Mouse (Mus musculus) lung, embryonic 14.5 days (tissue): ENCODE data around the gene Gm20388. TPM values are rescaled to one million over a fixed set of nuclear protein-coding genes. Genes with fewer than 3 reads are reported as not detected.

Experiments
- ATAC-seq: fragments of 200-750 bp; cut with Nextera tagmentation; 2 replicates; pipeline ENCODE4 v1.8.0; 2017; ENCODE audit warnings: mild to moderate bottlenecking, moderate TSS enrichment, moderate library complexity; ENCODE audit not compliant: insufficient read depth
- DNase-seq: peaks from one replicate; pipeline ENCODE4 v3.0.0-alpha.2; 2015
- H3K27ac ChIP-seq: fragments of 300-500 bp; sonication (generic); 2 replicates; pipeline ENCODE4 v1.5.1; 2014; ENCODE audit warnings: low read depth, mild to moderate bottlenecking, moderate library complexity
- H3K27me3 ChIP-seq: fragments of 300-500 bp; sonication (generic); 2 replicates; pipeline ENCODE4 v1.6.1; 2014; ENCODE audit warnings: low read length, control low read depth; ENCODE audit not compliant: insufficient read depth
- H3K36me3 ChIP-seq: fragments of 300-500 bp; sonication (generic); 2 replicates; pipeline ENCODE4 v1.6.1; 2014; ENCODE audit warnings: control low read depth; ENCODE audit not compliant: insufficient read depth
- H3K4me1 ChIP-seq: fragments of 300-500 bp; sonication (generic); 2 replicates; pipeline ENCODE4 v1.6.1; 2014; ENCODE audit warnings: antibody characterized with exemption, control low read depth; ENCODE audit not compliant: insufficient read depth
- H3K4me2 ChIP-seq: fragments of 300-500 bp; sonication (generic); 2 replicates; pipeline ENCODE4 v1.6.1; 2014; ENCODE audit warnings: mild to moderate bottlenecking
- H3K4me3 ChIP-seq: fragments of 300-500 bp; sonication (generic); 2 replicates; pipeline ENCODE4 v1.5.1; 2014; ENCODE audit warnings: low read depth, low read length
- H3K9ac ChIP-seq: fragments of 300-500 bp; sonication (generic); 2 replicates; pipeline ENCODE4 v1.6.1; 2014
- H3K9me3 ChIP-seq: fragments of 300-500 bp; sonication (generic); 2 replicates; pipeline ENCODE4 v1.6.1; 2016; ENCODE audit warnings: low read depth, low read length, control low read depth
- CTCF ChIP-seq: IDR thresholded peaks from 2 replicates; pipeline ENCODE4 v1.5.1; 2016; ENCODE audit warnings: antibody characterized with exemption, low read depth
- WGBS: fragments of 180-500 bp; shearing (Covaris S2); extraction: QIAGEN DNeasy Blood & Tissue Kit; methylation state at CpG from one replicate; pipeline ENCODE4 v1.1.7; 2014; 5-methylcytosine and 5-hydroxymethylcytosine counted together
- polyA plus RNA-seq: library from polyadenylated mRNA; unstranded; fragments of >200 nt; fragmentation: Nextera tagmentation; extraction: Ambion mirVana; gene quantifications from 2 replicates; pipeline ENCODE4 v1.2.1, GENCODE M21; 2014

Gm20388 gene
- polyA plus RNA-seq, 1 experiment from 2014 or later = not detected

DNA sequence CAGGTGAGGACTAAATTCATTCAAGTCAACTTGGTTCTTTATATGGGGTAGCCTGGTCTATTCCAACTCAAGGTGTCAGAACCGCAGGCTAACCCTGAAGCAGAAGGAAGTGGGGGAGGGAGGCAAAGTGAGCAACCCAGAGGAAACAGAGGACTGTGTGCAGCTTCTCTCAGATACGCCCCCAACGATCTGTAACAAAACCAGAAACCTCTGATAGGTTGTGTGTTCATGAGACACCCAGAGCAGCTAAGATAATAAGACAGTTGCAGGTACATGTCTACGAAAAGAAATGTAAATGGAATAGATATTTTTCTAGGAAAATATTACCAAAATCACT is 4408.6 kb downstream of the Gm20388 start:
- DNase-seq (no peak), ATAC-seq (no peak)
- no peak overlapping the region for H3K27ac ChIP-seq
- H3K4me2 ChIP-seq = no peak overlapping the region
- H3K27me3 ChIP-seq = no peaks in the 10 kb centered on the region
- no peak overlapping the region for H3K4me3 ChIP-seq
- no peak for TF ChIP-seq CTCF
- H3K9me3 ChIP-seq = no peaks in the 10 kb centered on the region
- 83% methylated on average over 4 of the region's 4 CpGs for WGBS
- H3K4me1 ChIP-seq = 0 out of 2 replicates have a peak, but pooled peaks cover 2% of the 10 kb centered on the region
- peaks cover 14% of the 10 kb centered on the region; the same call in 1 of the 2 replicates for H3K36me3 ChIP-seq
- H3K9ac ChIP-seq = no peak overlapping the region

- Histone ChIP-seq H3K27me3 (no peaks in the 10 kb centered on the region), H3K4me1 (0 out of 2 replicates have a peak, but pooled peaks cover 2% of the 10 kb centered on the region), H3K36me3 (peaks cover 32% of the 10 kb centered on the region), H3K27ac (no peak overlapping the region), H3K4me2 (no peak overlapping the region), H3K4me3 (no peak overlapping the region), H3K9ac (no peak overlapping the region), H3K9me3 (no peaks in the 10 kb centered on the region)
- no peak for ATAC-seq
- WGBS = 39% methylated on average over 12 of the region's 12 CpGs
- peak; percentile 25 for DNase-seq
- no peak for TF ChIP-seq CTCF
These were observed 4410.7 kb downstream of the Gm20388 start for GRCm38 (mm10) chr8:124321227-124321840.

GRCm38 (mm10) chr8:124323356-124323755 is 4412.7 kb downstream of the Gm20388 start:
- no peaks in the 10 kb centered on the region for H3K27me3 ChIP-seq
- H3K4me1 ChIP-seq = no peaks in the 10 kb centered on the region
- H3K9me3 ChIP-seq = no peaks in the 10 kb centered on the region
- H3K4me3 ChIP-seq = no peak overlapping the region
- H3K4me2 ChIP-seq = no peak overlapping the region
- DNase-seq = peak; percentile 23
- 76% methylated on average over 14 of the region's 14 CpGs for WGBS
- ATAC-seq = no peak; the same call in 1 of the 2 replicates
- H3K36me3 ChIP-seq = peaks cover 46% of the 10 kb centered on the region
- H3K9ac ChIP-seq = no peak overlapping the region
- no peak for TF ChIP-seq CTCF
- no peak overlapping the region for H3K27ac ChIP-seq

DNA sequence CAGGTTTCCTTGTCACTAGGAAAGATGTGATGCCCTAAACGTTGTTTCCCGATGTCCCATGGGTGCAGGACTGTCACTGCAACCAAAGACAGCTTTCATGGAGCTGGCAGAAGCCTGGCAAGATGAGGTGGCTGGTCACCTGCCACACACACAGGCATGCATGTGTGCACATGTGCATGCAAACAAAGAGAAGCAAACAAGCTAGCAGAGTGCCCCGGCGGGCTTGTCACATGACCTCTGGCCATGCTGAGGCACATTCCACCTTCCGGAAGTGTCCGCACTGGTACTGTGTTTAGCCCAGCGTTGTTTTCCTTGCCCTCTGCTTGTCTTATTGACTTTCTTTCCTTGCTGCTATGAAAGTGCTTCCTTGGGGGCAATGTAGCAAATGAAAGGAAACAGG is 4417.6 kb downstream of the Gm20388 start:
- no peak for DNase-seq
- no peak overlapping the region for H3K4me3 ChIP-seq
- no peak for TF ChIP-seq CTCF
- ATAC-seq = no peak
- WGBS = 74% methylated on average over 7 of the region's 7 CpGs
- H3K27me3 ChIP-seq = no peaks in the 10 kb centered on the region
- H3K4me1 ChIP-seq = no peaks in the 10 kb centered on the region
- no peak overlapping the region for H3K4me2 ChIP-seq
- peaks cover 61% of the 10 kb centered on the region for H3K36me3 ChIP-seq
- no peak overlapping the region for H3K27ac ChIP-seq
- no peaks in the 10 kb centered on the region for H3K9me3 ChIP-seq
- H3K9ac ChIP-seq = no peak overlapping the region

DNA sequence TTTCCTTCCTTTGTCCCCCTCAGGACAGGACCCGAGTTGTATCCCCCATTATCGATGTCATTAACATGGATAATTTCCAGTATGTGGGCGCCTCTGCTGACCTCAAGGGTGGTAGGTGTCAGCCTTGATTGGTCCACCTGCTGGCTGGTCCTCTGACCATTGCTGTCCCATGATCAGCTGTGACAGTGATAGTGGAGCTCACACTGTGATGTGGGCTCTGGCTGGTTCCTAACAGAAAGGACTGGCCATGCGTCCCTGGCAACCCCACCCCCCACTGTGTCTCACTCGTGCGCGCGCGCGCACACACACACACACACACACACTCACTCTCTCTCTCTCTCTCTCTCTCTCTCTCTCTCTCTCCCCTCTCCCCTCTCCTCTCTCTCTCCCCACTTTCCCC is 4419.0 kb downstream of the Gm20388 start:
- H3K36me3 ChIP-seq = peaks cover 61% of the 10 kb centered on the region
- ATAC-seq (no peak), DNase-seq (no peak)
- WGBS = 66% methylated on average over 10 of the region's 10 CpGs
- H3K9me3 ChIP-seq = no peaks in the 10 kb centered on the region
- H3K27ac ChIP-seq = no peak overlapping the region
- no peak overlapping the region for H3K4me3 ChIP-seq
- no peaks in the 10 kb centered on the region for H3K27me3 ChIP-seq
- no peak overlapping the region for H3K9ac ChIP-seq
- TF ChIP-seq CTCF = no peak
- no peak overlapping the region for H3K4me2 ChIP-seq
- no peaks in the 10 kb centered on the region for H3K4me1 ChIP-seq

DNA sequence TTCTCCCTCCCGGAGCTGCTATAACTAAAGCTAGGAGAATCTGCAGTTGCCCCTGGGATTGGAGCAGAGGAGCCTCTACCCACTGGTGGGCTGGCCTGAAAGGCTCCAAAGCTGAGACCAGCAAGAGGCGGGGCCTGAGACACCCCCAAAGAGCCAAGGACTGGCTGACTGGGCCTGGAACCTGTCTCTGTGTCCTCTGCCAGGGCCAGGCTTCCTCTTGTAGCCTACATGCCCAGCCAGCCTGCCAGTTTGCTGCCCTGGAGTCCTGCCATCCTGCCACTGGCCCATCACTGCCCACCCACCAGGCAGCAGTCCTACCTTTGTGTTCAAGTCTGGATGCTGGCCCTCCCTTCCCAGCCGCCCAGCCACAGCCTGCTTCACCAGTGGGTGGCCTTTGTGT is 4419.8 kb downstream of the Gm20388 start:
- Histone ChIP-seq H3K9ac (no peak overlapping the region), H3K4me3 (no peak overlapping the region), H3K27ac (no peak overlapping the region), H3K36me3 (peaks cover 63% of the 10 kb centered on the region), H3K4me1 (no peaks in the 10 kb centered on the region), H3K9me3 (no peaks in the 10 kb centered on the region), H3K27me3 (no peaks in the 10 kb centered on the region), H3K4me2 (no peak overlapping the region)
- no peak for DNase-seq
- no peak for TF ChIP-seq CTCF
- no peak for ATAC-seq
- 57% methylated on average over 3 of the region's 3 CpGs for WGBS

- WGBS = 84% methylated on average over 3 of the region's 3 CpGs
- Histone ChIP-seq H3K4me2 (no peak overlapping the region), H3K36me3 (peaks cover 62% of the 10 kb centered on the region), H3K9ac (no peak overlapping the region), H3K4me1 (no peaks in the 10 kb centered on the region), H3K27me3 (no peaks in the 10 kb centered on the region), H3K4me3 (no peak overlapping the region), H3K9me3 (no peaks in the 10 kb centered on the region), H3K27ac (no peak overlapping the region)
- ATAC-seq (no peak), DNase-seq (no peak)
- TF ChIP-seq CTCF = no peak
These were observed 4420.5 kb downstream of the Gm20388 start for GRCm38 (mm10) chr8:124331094-124331493.

GRCm38 (mm10) chr8:124331706-124332105 is 4421.1 kb downstream of the Gm20388 start:
- 75% methylated on average over 11 of the region's 11 CpGs for WGBS
- H3K27ac ChIP-seq = no peak overlapping the region
- TF ChIP-seq CTCF = no peak
- no peak overlapping the region for H3K4me3 ChIP-seq
- H3K27me3 ChIP-seq = no peaks in the 10 kb centered on the region
- H3K36me3 ChIP-seq = peaks cover 58% of the 10 kb centered on the region
- H3K9ac ChIP-seq = no peak overlapping the region
- ATAC-seq = no peak
- H3K9me3 ChIP-seq = no peaks in the 10 kb centered on the region
- no peaks in the 10 kb centered on the region for H3K4me1 ChIP-seq
- no peak for DNase-seq
- H3K4me2 ChIP-seq = no peak overlapping the region
